Mouse (Mus musculus): ENCODE results near the gene Serpinb3a.

- TF ChIP-seq CTCF (IDR thresholded peaks at IDR 0.05; ENCODE audit: low read depth), result no peak
- TF ChIP-seq EP300 (IDR thresholded peaks at IDR 0.05; ENCODE audit: low read depth), result no peak
Observed at GRCm38 (mm10) chr1:107000424-107000823, 51.7 kb downstream of the Serpinb3a start.
